Mouse (Mus musculus): ENCODE measurements at regions not wholly inside any gene's neighbourhood (a gene's known extent, or its start where the extent isn't known, plus 50 kb on each side); places are given as distances from the start of the nearest gene placed in this dataset.

DNA sequence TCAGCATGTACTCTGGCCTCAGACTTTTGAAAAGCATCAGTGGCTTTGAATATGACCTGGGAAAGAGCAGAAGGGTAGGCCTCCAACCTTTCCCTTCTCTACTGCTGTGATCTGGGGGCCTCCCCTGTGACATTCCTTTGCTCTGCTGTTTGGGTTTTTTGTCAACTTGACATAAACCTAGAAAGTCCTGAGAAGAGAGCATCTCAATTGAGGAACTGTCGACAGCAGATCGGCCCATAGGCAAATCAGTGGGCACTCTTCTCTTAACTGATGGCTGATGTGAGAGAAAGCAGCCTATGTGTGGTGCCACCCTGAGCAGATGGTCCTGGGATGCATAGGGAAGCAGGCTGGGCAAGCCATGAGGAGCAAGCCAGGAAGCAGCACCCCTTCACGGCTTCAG lies 72.9 kb upstream of the Spdye4c start:
- TF ChIP-seq CTCF (IDR thresholded peaks at IDR 0.05; ENCODE audit: low read depth) = no peak
- TF ChIP-seq EP300 (IDR thresholded peaks at IDR 0.05; ENCODE audit: low read depth) = no peak
